Mouse (Mus musculus): Measurements from ENCODE around the gene Fxn. TPM values are rescaled to one million over a fixed set of nuclear protein-coding genes. Genes with fewer than 3 reads are reported as not detected.

The Fxn gene
- 10.9 and 25.2 TPM in 2 replicates for polyA plus RNA-seq (2012; rRNA removed; ENCODE audit: low replicate concordance)

DNA sequence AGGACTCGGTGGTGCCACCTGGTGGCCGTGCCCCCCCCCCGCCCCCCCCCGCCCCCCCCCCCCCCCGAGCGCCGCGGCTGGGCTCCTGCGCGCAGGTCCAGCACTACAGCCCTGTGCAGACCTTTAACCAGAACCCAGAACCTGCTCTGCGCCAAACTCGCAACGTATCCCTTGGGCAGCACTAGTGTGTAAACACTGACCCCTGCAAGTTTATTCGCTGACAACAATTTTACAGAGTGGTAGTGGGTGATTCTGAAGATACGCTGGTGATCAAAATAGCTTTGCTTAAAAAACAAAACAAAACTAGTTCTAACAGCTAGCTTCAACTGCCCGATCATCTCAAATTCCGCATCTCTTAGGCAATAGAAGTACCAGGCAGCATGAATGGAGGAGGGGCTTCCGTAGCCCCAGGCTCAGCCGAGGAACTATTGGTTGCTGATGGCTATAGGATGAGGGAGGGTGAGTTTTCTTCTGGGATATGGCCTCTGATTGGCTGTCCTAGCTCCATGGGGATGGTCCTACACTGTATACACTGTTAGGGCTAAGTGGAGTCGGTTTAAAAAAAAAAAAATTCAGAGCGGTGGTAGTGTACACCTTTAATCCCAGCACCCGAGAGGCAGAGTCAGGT lies at the start of gene Fxn:
Fxn (minus strand) TSS at position 5 of the 628 bp plus-strand sequence.

GRCm38 (mm10) chr19:24224500-24225304 lies 55.7 kb downstream of the Fxn start, which contains the start of gene Tjp2:
Tjp2 (minus strand) TSS chr19:24225030.

Other genes starting within 250 kb of the Fxn start
- 7.4 and 8.5 TPM in 2 replicates for gene Fam189a2, start 249.6 kb downstream of the Fxn start, polyA plus RNA-seq (2012; rRNA removed; ENCODE audit: low replicate concordance)
- gene Tjp2, start 55.6 kb downstream of the Fxn start, polyA plus RNA-seq (2012; rRNA removed; ENCODE audit: low replicate concordance): 23.1 and 36.7 TPM in 2 replicates
- gene Fam122a, start 196.8 kb upstream of the Fxn start, polyA plus RNA-seq (2012; rRNA removed; ENCODE audit: low replicate concordance): 18.8 and 24.7 TPM in 2 replicates